In genomic region chr15:5915261-5915660, GRCm38 (mm10) we compare ENCODE assay signal across 8 mouse cellular contexts.
DNase-seq lines count a peak whose midpoint lies in the region; ATAC-seq and TF ChIP-seq lines count a peak whose summit lies in the region.

No protein-coding gene starts in this region.

- 11% methylated on average over 2 of the region's 2 CpGs for WGBS in liver, embryonic 14.5 days (ENCODE audit: insufficient replicate concordance)
- WGBS in liver, embryonic 12.5 days (ENCODE audit: insufficient replicate concordance): 14% methylated on average over 2 of the region's 2 CpGs

- TF ChIP-seq CTCF in liver, embryonic 14.5 days (IDR thresholded peaks at IDR 0.05; ENCODE audit: low read depth): peak; percentile 36; the same call in 1 of the 2 replicates

- intact Hi-C loops in gastrocnemius, postnatal 14 days (cut with DNase I; ENCODE audit: low total_unique reads): loop anchor here (2.0 kb wide), 1 partner anchor 678 kb away; no protein-coding TSS in a partner anchor

- no peak overlapping the region for H3K4me3 ChIP-seq in liver, embryonic 14.5 days (ENCODE audit: insufficient read depth in 1 of 2, low read depth in 2 of 2, low read length in 2 of 2)
- no peak overlapping the region for H3K4me3 ChIP-seq in liver, embryonic 12.5 days

- no peaks in the 10 kb centered on the region for H3K27me3 ChIP-seq in liver, embryonic 14.5 days (ENCODE audit: control insufficient read depth, insufficient read depth, low read length)
- no peaks in the 10 kb centered on the region for H3K27me3 ChIP-seq in liver, embryonic 12.5 days (replicated peaks)

- no peak overlapping the region for H3K9ac ChIP-seq in liver, embryonic 14.5 days (replicated peaks)
- no peak overlapping the region for H3K9ac ChIP-seq in liver, embryonic 12.5 days

- no peaks in the 10 kb centered on the region for H3K9me3 ChIP-seq in liver, embryonic 14.5 days (ENCODE audit: control insufficient read depth, low read length)
- no peaks in the 10 kb centered on the region for H3K9me3 ChIP-seq in liver, embryonic 12.5 days (replicated peaks)

- no peaks in the 10 kb centered on the region for H3K36me3 ChIP-seq in liver, embryonic 14.5 days (replicated peaks; ENCODE audit: control insufficient read depth, insufficient read depth, low read depth)
- no peaks in the 10 kb centered on the region for H3K36me3 ChIP-seq in liver, embryonic 12.5 days

- TF ChIP-seq EP300 in liver, embryonic 14.5 days (IDR thresholded peaks at IDR 0.05; ENCODE audit: low read depth): no peak

- DNase-seq in cerebellum, postnatal 36 days: peak; percentile 3 to 13
- DNase-seq in cerebellum, adult 11-12 months: no peak
- DNase-seq in liver, embryonic 14.5 days (ENCODE audit: low read depth in 3 of 3, low spot score in 3 of 3): no peak
- DNase-seq in R1 (ENCODE audit: low read depth, low spot score): peak; percentile 55
- DNase-seq in gastrocnemius, postnatal 14 days: peak; percentile 7
- peak; percentile 14 for DNase-seq in lung, postnatal 25 days (ENCODE audit: low spot score)
- peak; percentile 42 for DNase-seq in thymus, postnatal 4 days

- ATAC-seq in liver, embryonic 14.5 days (ENCODE audit: insufficient read depth): no peak
- no peak for ATAC-seq in liver, embryonic 12.5 days

- no peak overlapping the region for H3K27ac ChIP-seq in liver, embryonic 14.5 days
- H3K27ac ChIP-seq in liver, embryonic 12.5 days: no peak overlapping the region

- no peak overlapping the region for H3K4me2 ChIP-seq in liver, embryonic 14.5 days (ENCODE audit: low read depth)
- H3K4me2 ChIP-seq in liver, embryonic 12.5 days: no peak overlapping the region

- no peaks in the 10 kb centered on the region for H3K4me1 ChIP-seq in liver, embryonic 14.5 days (replicated peaks; ENCODE audit: control insufficient read depth in 2 of 2, insufficient read depth in 2 of 2, low read length in 1 of 2)
- H3K4me1 ChIP-seq in liver, embryonic 12.5 days: no peaks in the 10 kb centered on the region

Comparison
In these comparisons a context has a peak if more than half of its experiments do, and no peak if none do; other contexts are left out.
1. DNase-seq: peak in cerebellum, postnatal 36 days (2 of 2), R1 (single experiment), gastrocnemius, postnatal 14 days (single experiment), lung, postnatal 25 days (single experiment) and thymus, postnatal 4 days (single experiment); none in cerebellum, adult 11-12 months (single experiment) and liver, embryonic 14.5 days (0 of 3).